Mouse (Mus musculus) adrenal gland, adult 2 months (tissue): Measurements from ENCODE around the gene Acsl3. TPM values are rescaled to one million over a fixed set of nuclear protein-coding genes. Genes with fewer than 3 reads are reported as not detected.

Experiments used
- DNase-seq: peaks from one replicate; pipeline ENCODE4 v3.0.0; 2021
- polyA plus RNA-seq: library from polyadenylated mRNA; depleted of rRNA; stranded (reverse); fragments of >200 nt; gene quantifications from 2 replicates; pipeline ENCODE4 v1.2.3, GENCODE M21; 2012
- total RNA-seq, 2 experiments: library from RNA; stranded (reverse); gene quantifications; 2 replicates each; pipeline ENCODE4 v1.2.3; 2021

The Acsl3 gene
- total and polyA plus RNA-seq, 3 experiments, result 4.3 to 38.1 (median 19.6) TPM

DNA sequence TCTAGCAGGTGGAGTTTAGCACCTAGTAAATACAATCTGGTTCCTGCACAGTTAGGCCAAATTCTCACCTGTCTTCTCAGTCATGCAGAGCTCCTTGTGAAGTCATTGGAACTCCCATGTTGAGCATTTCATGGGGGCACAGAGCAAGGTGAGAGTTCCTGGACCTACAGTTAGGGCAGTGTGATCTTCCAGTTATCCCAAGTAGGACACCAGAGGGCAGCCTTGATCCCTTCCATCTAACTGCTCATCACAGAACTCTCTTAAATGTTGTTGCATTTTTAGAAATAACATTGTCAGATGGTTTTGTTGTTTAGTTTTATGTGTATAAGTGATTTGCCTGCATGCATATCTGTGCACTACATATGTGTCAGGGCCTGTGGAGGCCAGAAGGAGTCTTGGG is 29.2 kb downstream of the Acsl3 start:
- DNase-seq, result peak; percentile 19

GRCm38 (mm10) chr1:78688149-78688548 is 30.5 kb downstream of the Acsl3 start:
- DNase-seq, result no peak

- DNase-seq, result no peak
These were observed 37.1 kb downstream of the Acsl3 start for GRCm38 (mm10) chr1:78694503-78695258.

DNA sequence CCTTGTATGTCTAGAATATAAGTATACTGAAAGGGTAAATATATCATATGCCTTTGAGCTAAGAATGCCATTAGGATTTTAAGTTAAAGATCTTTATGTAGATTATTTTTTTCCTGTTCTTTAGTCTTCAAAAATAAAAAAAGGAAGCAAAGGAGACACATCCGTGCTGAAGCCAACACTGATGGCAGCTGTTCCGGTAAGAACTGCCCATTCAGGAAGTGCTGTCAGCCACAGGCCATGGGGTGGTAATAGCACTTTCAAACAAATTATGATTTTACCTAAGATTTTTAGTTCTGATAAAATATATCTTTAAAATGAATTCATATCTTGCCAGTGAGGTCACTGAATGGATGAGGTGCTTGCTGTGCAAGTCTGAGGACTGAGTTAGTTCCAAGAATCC is 38.7 kb downstream of the Acsl3 start:
- no peak for DNase-seq

DNA sequence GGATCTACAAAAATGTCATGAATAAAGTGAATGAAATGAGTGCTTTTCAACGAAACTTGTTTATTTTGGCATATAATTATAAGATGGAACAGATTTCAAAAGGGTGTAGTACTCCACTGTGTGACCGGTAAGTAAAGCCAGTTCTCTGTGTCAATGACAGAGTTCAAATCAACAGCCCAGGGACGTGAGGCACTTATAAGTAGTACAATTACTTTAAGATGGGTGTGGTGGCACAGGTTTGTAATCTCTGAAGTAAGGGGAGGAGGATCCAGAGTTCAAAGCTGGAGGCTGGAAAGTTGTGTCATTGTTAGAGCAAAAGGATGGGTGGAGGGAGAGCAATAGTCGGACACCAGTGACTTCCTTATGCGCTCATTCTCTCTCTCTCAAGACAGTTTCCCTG is 39.3 kb downstream of the Acsl3 start:
- no peak for DNase-seq

DNA sequence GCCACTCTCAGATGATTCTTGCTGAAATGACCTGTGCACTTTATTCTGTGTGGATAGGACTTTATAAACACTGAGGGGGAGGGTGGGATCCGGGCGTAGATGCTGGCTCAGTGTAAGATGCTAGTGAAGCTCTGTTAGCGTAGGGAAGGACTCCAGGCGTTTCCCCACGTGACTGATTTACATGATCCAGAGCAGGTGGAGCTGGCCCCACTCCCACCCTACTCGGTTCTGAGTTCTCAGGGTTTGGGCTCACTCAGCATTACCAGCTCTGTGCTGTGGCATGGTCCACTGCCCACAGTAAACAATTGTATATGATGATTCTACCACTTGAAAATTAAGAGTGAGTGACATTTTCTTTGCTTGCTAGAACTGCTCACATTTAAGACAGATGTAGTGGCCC is 40.5 kb downstream of the Acsl3 start:
- no peak for DNase-seq

DNA sequence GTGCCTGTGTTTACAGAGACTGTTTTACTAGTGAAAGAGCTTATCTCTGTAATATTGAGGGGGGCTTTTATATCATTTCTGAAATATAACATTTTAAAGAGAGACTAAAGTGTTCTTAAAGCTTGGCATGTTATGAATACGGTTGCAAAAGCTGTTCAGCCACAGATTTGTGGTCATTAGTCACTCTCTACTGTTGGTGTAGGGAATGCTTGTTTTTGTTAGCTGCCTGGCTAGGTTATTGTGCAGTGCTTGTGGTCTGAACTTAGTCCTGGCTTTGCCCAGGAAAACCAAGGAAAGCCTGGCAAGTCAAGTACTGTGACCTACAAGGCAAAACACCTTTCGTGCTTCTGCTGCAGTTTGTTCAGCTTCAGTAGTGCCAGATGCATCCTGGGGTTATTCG is 44.1 kb downstream of the Acsl3 start:
- no peak for DNase-seq

- peak; percentile 21 for DNase-seq
These were observed 44.8 kb downstream of the Acsl3 start for GRCm38 (mm10) chr1:78702282-78702963.

DNA sequence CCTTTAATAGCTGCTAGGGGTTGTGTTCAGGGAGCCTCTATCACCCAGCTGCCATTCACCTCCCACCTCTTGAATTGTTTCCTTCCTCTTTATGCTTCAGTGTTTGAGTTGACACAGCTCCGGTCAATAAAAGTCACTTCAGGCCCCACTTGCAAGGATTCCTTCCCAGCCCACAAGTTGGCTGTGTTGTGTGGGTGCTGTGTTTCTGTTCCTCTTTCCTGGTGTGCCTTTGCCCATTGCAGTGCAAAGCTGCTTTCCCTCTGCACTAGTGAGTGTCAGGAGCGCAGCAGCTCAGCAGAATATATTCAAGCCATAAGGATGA is 45.3 kb downstream of the Acsl3 start:
- DNase-seq, result no peak

DNA sequence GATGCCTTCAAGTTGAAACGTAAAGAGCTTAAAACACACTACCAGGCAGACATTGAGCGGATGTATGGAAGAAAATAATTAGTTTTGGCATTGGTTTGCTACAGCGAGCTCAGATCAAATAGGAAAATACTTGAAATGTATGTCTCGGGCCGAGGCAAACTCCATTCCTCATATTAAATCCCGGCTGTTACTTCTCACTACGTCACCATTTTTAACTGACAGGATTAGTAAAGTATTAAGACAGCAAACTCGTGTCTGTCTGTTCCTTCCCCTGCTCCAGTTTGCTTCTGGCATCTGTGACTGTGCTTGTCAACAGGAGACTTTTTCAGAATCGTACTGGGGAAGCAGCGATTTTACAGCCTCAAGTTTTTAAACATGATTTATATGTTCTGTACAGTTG is 48.7 kb downstream of the Acsl3 start:
- no peak for DNase-seq

DNA sequence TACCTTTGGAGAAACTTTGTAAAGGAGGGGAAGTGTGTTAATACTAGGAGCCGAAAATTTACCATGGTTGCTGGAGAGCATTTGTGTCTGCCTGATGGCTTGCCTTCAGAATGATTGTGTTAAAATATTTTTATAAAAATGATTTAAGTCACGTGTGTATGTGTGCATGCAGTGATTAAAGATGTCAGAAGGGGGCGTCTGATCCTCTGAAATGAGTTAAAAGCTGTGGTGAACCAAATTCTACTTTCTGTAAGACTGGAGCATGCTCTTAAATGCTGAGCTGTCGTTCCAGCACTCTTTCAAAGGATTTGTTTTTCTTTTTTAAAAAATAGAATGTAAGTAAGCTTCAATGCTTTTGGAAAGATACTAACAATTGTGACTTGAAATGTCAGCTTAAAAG is 49.7 kb downstream of the Acsl3 start:
- no peak for DNase-seq

DNA sequence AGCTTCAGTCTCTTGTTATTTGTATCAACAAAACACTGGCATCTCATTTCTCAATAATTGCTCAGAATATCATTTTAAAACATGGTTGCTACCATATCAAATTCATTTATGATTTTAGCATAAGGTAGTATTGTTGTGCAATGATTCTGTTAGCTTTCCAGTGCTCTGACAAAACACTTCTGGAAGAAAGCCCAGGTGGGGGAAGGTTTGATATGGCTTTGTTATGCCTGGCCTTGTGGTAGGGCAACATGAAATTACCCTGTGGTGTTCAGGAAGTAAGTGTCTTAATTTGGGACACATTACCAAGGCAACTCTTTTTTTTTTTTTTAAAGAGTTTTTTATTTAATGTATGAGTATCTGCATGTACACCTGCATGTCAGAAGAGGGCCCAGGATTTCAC is 52.4 kb downstream of the Acsl3 start:
- peak; percentile 56 for DNase-seq

GRCm38 (mm10) chr1:78710613-78711329 is 53.1 kb downstream of the Acsl3 start:
- no peak for DNase-seq

GRCm38 (mm10) chr1:78724458-78725190 is 67.0 kb downstream of the Acsl3 start:
- DNase-seq, result peak; percentile 82

DNA sequence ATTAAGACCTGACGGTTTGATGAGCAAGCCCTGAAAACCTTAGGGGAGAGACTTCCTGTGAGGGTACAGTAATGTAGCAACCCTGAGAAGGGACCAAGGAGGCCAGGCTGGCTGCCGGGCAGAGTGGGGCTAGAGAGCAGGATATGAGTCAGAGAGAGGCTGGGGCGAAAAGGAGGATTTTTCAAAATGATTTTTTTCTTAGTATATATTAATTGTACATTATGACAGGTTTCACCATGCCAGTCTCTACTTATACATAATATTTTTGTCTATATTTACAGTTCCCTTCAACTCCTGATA is 67.5 kb downstream of the Acsl3 start:
- DNase-seq, result no peak

- peak; percentile 21 for DNase-seq
These were observed 68.1 kb downstream of the Acsl3 start for GRCm38 (mm10) chr1:78725617-78726223.

- DNase-seq, result no peak
These were observed 72.6 kb downstream of the Acsl3 start for GRCm38 (mm10) chr1:78730114-78730720.

DNA sequence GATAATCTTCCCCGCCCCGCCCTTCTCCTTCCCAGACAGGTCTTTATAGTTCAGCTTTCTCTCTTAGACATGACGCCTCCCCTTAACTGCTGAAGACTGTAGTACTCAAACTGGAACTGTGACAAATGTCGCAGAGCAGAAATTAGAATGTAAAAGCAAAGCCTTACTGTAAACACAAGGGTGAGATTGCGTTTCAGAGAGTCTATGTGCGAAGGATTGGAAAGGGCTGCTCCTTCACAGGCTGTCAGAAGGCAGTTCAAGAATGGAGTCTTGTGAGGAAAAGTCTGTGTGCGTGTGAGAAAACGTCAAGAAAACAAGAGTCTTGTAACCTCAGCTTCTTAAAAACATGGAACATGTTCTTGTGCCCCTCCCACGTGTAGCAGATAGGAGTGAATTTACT is 74.7 kb downstream of the Acsl3 start:
- DNase-seq, result no peak

GRCm38 (mm10) chr1:78734261-78735000 is 76.8 kb downstream of the Acsl3 start:
- peak; percentile 48 for DNase-seq

- DNase-seq, result no peak
These were observed 80.0 kb downstream of the Acsl3 start for GRCm38 (mm10) chr1:78737646-78738045.

GRCm38 (mm10) chr1:78740676-78741075 is 83.1 kb downstream of the Acsl3 start:
- no peak for DNase-seq
